Mouse (Mus musculus) activated CD4-positive, CD25-positive, alpha-beta regulatory T cell, adult 4 months (primary cell): Measurements from ENCODE around the gene Gpr55. TPM values are rescaled to one million over a fixed set of nuclear protein-coding genes. Genes with fewer than 3 reads are reported as not detected.

ENCODE experiments used
- ATAC-seq: one replicate; pipeline ENCODE4 v1.8.0; 2017
- polyA plus RNA-seq, 2 experiments: library from polyadenylated mRNA; unstranded; fragments of 100-300 nt; shearing (Covaris generic); gene quantifications; one replicate each; pipeline ENCODE4 v1.2.1; 2017

Gene Gpr55
- polyA plus RNA-seq, 2 experiments from 2014 or later: 1.9 to 6.8 TPM

GRCm38 (mm10) chr1:85915890-85916289 is 44.9 kb downstream of the Gpr55 start:
- no peak for ATAC-seq

DNA sequence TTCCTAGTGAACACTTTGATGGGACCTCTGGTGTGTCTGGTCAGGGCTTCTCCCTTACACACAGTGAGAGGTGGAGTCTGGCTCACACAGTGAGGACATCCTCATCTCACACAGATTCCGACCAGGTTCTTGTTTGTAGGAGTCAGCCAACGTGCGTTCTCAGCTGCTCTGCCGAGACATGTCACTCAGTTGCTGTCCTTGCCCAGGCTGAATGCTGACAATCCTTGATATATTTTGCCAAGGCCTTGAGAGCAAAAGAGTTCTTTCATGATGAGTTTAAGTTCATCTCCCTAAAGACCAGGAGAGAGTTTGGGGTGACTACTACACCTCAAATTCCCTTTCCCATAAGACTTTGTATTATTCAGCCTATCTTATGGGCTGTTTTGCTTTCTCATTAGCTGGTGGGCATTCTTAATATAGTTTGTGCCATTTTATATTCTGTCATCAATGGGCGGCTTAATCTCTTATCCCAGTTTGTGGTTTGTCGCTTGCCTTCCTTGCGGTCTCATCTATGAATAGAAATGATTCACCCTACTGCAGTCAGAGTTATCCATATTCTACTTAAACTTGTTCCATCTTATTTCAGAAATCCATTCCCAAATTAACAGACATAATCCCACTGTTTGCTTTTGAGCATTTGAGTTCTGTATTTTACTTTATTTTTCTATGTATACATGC is 47.6 kb downstream of the Gpr55 start:
- no peak for ATAC-seq

- ATAC-seq: no peak
Observed at GRCm38 (mm10) chr1:85908754-85909590, 51.8 kb downstream of the Gpr55 start.

GRCm38 (mm10) chr1:85906892-85907291 is 53.9 kb downstream of the Gpr55 start:
- no peak for ATAC-seq

DNA sequence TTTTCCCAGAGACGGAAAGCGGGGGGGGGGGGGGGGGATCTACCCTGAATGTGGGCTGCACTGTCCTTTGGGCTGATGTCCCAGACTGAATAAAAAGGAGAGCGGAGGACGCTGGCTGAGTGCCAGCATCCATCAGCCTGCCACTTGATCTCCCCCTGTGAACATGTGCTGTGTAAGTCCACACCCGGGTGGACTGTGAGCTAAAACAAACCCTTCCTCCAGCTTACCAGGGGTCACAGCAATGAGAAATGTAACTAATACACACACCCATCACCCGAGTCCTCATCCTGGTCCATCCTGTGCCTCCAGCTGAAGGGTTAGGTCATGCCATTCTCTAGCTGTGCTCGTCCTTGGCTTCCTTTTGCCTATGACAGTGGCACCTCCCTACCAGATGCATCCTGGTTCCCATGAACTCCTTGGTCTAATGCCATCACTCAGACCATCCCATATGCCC is 58.7 kb downstream of the Gpr55 start:
- no peak for ATAC-seq

GRCm38 (mm10) chr1:85901516-85902107 is 59.2 kb downstream of the Gpr55 start:
- ATAC-seq: no peak

DNA sequence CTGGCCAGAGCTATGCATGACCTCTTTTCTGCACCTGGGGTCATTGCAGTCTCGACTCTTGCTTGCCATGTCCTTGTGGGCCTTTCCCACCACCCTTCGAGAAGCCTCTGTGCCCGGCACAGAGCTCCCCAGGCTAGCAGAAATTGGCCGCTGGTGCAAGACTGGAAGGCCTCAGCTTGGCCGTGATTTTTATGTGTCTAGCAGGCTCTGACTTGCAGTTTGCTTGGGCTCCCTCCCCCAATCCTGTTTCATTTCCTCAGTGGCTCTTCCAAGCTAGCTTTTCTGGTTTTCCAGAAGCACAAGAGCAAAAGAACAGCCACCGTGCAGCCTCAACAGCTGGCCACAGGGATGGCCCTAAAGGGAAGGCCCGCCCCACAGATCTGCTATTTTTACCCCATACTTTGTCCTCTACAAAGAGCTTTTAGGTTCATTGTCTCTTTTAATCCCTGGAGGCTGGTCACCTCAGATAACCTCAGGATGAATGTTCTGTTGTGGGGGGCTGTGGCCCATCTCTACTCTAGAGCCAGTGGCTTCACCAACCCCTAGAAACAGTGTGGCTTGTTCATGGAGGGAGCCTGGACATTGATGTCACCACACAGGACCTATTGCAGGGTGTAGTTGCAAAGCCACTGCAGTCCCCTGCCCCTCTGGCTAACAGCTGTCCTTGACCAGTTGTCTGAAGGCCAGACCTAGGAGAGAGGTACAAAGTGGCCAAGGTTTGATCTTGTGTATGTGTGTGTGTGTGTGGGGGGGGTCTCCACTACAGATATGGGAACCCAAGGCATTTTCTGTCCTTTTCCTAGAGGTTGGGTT is 60.1 kb downstream of the Gpr55 start:
- ATAC-seq: no peak

DNA sequence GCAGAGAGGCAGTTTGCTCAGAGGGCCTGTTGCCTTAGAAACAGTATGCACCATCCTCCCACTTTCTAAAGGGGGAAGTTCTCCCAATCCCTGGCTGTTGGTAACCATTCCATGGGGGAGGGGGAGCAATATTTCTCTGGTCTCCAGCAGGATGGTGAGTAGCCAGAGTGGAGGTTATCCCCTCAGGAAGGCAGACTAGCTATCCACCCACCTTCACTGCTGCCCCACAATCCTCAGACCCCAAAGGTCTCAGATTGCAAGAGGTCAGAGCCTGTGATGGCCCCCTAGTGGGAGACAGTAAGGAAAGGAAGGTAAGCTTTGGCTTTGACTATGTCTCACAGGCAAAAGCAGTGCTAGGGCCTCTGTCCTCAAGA is 61.4 kb downstream of the Gpr55 start:
- no peak for ATAC-seq

GRCm38 (mm10) chr1:85898761-85899387 is 61.9 kb downstream of the Gpr55 start:
- no peak for ATAC-seq

DNA sequence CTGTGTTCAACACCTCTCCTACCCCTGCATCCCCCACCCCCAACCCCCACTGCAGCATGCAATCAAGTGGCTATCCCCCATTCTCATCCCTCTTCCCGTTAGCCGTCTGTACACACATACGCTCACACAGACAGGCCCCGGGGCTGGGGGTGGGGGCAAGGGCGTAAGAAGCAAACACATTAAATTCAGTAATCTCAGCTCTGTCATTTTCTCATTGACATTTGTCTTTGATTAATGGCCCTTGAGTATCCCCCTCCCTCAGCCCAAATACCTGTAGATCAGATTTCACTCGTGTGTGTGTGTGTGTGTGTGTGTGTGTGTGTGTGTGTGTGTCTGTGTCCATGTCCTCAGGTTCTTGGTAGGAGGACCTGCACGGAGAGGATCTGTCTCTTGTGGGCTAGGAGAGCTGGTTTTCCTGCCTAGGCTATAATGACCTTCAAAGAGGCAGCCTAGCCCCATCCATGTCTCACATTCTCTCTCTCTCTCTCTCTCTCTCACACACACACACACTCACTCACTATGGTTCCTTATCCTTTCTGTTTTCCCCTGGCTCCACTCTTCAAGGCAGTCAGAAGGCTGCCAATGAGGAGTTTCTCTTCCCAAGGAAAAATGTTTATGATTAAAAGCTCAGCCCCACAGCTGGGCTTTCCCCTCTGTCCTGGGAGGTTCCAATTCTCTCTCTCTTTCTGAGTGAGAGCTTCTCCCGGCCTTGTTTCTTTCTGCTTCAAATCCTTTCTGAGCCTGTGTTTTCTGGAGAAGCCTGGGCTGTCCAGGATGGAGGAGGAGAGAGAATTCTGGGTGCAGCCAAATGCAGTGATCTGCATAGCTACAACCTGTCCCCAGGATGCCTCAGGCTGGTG is 62.7 kb downstream of the Gpr55 start:
- ATAC-seq: no peak

DNA sequence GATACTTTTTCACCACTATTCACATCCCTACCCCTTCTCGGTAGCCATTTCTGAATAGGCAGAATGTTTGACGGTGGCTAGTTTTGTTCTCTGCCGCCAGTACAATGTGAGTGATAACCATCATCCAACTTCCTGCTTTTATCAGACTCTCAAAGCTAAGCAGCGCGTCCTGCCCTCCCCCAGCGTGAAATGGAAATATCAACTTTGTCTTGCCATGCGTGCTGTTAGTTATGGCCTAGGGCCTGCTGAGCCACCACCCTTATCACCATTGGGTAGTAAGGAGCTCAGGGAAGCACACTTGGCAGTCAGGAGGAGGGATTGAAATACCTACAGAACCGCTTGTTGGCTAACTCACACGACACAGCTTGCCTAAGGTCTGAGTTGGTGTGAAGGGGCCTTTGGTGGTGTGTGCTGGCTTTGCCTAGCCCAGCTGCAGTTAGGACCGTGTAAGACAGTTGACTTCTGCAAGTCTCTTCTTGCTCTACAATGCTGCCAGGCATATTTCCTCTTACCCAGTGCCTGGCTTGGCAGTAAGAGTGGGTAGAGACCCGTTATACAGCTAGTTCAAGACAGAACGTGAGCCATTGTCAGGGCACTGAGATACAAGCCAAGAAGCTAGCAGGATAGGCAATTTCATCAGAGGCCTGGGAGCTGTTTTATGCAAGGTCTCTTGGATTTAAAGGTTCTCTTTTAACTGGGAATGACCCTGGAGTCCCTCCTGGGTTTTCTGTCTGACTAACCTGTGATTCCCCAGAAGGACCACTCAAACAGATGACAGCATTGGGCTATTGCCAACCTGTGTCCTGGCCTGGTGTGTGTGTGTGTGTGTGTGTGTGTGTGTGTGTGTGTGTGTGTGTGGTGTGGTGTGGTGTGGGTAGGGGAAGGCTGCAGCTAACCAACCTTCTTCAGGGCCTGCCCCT is 63.8 kb downstream of the Gpr55 start:
- peak; percentile 58 for ATAC-seq

GRCm38 (mm10) chr1:85896110-85896509 is 64.7 kb downstream of the Gpr55 start:
- no peak for ATAC-seq

DNA sequence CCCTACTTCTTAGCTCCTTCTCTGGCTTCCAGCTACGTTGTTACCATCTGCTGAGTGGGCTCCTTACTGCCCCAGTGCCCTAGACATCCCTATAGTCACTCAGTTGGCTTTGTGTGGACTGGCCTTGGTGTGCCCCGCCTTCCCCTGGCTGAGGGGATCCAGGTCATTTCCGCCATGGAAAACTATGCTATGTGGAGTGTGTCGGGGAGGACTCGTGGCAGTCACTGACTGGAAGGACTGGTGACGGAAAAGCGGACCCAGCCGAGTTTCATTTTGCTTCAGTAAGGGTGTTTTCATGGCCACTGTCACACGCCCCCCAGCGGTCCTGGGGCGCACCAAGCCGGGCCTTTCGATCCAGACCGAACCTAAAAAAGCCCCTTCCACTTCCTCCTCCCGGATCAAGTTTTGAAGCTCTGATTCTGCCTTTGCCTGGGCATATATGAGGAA is 65.4 kb downstream of the Gpr55 start:
- ATAC-seq: peak; percentile 55

DNA sequence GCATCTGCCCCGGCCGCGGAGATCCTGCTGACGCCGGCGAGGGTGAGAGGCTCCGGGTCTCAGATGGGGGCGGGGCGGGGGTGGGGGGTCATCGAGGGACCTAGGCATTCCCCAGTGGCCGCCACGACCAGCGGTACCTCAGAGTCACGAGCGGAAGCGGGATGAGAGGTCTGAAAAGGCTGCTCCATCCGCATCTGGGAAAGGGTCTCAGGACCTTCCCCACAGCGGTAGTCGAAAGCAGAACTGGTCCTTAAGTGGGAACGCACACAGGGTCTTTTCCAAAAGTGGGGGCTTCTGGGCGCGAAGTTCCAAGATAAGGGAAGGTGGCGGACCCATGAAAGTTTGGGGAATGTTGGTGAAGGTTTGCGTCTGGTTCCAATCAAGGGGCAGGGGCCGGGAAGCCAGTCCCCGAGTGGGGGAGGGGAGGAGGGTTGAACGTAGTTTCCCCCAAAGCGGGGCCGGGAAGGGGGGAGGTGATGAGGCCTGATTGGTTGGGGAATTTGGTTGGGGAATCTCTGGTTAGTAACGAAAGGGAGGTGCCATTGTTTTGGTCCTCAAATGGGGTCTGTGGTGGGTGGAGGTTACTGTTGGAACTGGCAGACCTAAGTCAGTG is 66.0 kb downstream of the Gpr55 start:
- ATAC-seq: no peak

- peak; percentile 65 for ATAC-seq
Observed at GRCm38 (mm10) chr1:85894231-85894747, 66.5 kb downstream of the Gpr55 start, which contains the start of gene Itm2c. TSS of gene Itm2c (plus strand) at chr1:85894281.
